Mouse (Mus musculus) retina, postnatal 7 days (tissue): ENCODE measurements around the gene Ap2s1.

Source experiments
- DNase-seq: peaks from one replicate; pipeline ENCODE4 v3.0.0-alpha.2; 2012; ENCODE audit warnings: low read depth, low spot score

The Ap2s1 gene

DNA sequence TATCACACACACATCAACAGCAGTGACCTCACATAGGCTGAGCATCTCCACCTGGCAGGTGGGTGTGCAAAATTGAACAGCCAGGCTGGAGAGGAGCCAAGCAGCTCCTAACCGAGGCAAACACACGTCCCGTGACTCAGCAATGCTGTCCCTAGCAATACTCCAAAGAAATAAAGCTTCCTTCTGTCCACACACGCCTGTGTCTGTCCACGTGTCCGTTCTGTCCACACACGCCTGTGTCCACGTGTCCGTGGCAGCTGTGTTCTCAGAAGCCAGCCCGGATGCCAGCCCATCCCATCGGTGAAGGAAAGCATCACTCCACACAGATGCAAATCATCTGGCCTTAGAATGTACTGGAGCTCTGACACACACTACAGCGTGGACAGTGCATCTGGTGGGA is 13.8 kb downstream of the Ap2s1 start:
- DNase-seq: no peak

GRCm38 (mm10) chr7:16755362-16756017 is 17.3 kb downstream of the Ap2s1 start:
- DNase-seq: no peak

DNA sequence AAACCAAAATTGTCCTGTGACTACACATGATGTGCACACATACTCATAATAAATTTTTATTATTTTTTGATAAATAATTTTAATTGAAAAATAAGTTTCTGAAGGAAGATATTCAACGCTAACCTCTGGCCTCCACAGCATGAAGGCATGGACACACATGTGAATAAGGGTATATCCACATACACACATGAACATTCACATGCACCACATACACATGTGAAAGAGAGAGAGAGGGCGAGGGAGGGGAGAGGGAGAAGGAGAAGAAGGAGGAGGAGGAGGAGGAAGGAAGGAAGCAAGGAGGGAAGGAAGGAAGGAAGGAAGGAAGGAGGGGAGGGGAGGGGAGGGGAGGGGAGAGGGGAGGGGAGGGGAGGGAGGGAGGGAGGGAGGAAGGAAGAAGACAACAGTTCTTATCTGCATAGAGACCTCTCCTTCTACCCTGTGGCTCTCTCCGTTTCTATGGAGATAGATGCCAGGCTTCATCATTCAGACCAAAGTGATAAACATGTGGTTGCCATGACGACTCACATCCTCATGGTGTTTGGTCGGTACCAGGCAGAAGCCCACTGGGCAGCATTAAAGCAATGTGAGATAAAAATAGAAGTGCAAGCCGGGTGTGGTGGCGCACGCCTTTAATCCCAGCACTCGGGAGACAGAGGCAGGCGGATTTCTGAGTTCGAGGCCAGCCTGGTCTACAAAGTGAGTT is 20.8 kb downstream of the Ap2s1 start:
- no peak for DNase-seq

GRCm38 (mm10) chr7:16760292-16760691 is 22.1 kb downstream of the Ap2s1 start:
- DNase-seq: no peak

GRCm38 (mm10) chr7:16761005-16761481 is 22.8 kb downstream of the Ap2s1 start:
- DNase-seq: no peak

GRCm38 (mm10) chr7:16761630-16762029 is 23.4 kb downstream of the Ap2s1 start:
- DNase-seq: no peak

DNA sequence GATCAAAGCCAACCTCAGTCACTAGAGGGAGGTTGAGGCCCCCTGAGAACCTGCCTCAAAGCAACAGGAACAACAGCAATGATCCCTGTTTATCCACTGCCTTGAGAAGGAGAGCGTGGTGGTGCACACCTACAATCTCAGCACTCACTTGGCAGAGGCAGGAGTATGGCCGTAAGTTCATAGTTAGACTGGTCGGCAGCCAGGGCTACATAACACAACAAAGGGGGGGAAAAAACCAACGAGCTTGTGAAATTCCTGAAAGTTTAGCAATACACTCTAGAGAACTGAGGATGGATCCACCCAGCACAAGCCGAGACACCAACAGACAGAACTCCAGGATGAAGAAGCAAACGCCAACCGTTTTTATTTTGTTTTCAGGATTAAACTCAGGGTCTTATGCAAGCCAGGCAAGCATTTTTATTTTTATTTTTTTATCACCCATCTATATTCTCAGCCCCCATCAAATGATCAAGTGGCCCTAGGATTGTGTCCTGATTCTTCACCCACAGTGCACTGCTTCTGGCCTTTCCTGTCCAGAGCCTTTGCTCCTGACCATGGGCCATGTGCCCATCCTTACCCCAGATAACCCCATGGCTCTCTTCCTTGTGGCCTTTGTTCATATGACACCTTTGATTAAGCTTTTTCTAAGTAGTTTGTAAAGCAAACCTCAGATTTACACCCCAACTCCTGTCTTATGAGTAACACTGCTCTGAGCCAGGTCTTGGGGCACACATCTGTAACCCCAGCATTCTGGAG is 25.4 kb downstream of the Ap2s1 start:
- no peak for DNase-seq

- no peak for DNase-seq
These were observed 28.2 kb downstream of the Ap2s1 start for GRCm38 (mm10) chr7:16766443-16766842.

DNA sequence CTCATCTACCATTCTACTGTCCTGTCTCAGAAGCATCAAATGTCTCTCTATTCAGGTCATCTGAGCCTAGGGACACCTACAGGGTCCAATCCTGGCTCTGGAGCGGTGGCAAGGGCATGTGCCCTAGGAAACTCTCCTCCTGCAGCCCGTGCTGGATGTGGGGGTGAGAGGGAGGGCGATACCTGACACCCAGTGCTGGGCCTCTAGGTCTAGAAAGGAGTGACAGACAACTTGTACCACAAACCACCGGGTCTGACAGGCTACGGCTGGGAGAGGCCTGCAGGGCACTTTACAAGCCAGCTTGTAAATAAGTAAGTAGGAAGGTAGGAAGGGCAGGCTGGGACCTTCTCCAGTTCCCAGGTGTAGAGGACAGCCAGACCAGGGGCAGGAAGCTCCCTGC is 37.7 kb downstream of the Ap2s1 start:
- DNase-seq: no peak

DNA sequence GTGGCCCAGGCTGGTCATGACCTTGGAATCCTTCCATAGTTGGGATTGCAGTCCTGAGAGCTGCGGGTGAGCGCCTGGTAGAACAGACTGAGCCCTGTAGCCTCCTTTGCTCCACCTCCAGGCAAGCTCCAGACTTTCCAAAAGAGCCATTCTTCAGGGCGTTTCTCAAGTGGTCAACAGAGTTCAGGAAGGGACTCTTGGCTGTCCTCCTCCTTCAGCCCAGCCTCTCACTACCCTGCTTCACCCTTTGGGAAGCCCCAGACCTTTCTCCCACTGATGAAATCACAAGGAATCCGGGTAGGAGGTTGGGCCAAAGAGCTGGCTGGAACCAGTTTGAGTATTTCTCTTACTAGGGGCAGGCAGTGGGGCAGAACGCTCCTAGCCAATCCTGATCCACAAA is 41.9 kb downstream of the Ap2s1 start:
- no peak for DNase-seq

- DNase-seq: peak; percentile 82
These were observed 42.8 kb downstream of the Ap2s1 start, which contains the start of gene Slc1a5 for GRCm38 (mm10) chr7:16780825-16781554. Gene Slc1a5, plus strand, starts transcription at chr7:16781340.

DNA sequence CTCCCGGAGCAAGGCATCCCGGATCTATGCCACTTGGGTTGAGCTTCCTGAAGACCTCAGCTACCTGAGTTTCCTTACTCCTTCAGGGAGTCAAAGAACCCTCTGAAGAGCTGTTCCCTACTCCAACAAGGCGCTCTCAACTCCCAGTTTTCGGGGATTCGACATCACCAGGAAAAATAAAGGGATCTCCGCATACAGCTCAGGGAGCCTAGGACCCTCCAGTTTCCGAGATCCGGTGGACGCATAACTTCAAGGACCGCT is 43.3 kb downstream of the Ap2s1 start:
- no peak for DNase-seq

DNA sequence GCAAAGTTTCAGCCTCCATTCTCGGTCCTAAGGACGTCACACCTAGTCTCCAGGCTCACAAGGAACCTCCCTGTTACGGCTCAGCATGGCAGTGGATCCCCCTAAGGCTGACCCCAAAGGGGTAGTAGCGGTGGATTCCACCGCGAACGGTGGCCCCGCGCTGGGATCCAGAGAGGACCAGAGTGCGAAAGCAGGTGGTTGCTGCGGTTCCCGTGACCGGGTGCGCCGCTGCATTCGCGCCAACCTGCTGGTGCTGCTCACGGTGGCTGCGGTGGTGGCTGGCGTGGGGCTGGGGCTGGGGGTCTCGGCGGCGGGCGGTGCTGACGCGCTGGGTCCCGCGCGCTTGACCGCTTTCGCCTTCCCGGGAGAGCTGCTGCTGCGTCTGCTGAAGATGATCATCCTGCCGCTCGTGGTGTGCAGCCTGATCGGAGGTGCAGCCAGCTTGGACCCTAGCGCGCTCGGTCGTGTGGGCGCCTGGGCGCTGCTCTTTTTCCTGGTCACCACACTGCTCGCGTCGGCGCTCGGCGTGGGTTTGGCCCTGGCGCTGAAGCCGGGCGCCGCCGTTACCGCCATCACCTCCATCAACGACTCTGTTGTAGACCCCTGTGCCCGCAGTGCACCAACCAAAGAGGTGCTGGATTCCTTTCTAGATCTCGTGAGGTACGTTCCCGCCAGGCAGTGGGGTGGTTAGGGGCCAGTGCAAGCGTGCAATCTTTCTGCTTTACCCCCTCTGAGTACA is 43.8 kb downstream of the Ap2s1 start:
- no peak for DNase-seq

GRCm38 (mm10) chr7:16782555-16783125 is 44.4 kb downstream of the Ap2s1 start:
- no peak for DNase-seq

DNA sequence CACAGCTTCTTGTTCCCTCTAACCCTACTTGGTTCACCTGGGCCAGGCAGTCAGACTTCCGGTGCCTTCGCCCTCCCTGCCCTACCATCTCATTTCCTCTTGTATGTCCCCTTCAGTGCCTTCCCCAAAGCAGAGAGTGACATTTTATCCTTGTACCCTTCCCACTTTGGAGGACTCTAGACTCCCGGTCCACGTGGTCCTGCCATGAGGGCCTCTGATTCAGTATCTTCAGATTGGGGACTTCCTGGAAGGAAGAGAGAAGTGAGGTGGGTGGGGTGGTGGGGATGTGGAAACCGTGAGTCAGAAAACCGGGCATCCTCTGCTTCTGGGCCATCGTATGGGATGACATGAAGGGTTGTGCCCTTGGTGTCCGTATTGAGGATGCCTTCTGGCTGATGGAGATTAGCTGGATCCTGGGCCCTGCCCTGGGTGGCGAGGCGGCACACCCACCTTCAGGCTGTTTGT is 45.0 kb downstream of the Ap2s1 start:
- no peak for DNase-seq

- DNase-seq: no peak
These were observed 45.7 kb downstream of the Ap2s1 start for GRCm38 (mm10) chr7:16783758-16784415.

DNA sequence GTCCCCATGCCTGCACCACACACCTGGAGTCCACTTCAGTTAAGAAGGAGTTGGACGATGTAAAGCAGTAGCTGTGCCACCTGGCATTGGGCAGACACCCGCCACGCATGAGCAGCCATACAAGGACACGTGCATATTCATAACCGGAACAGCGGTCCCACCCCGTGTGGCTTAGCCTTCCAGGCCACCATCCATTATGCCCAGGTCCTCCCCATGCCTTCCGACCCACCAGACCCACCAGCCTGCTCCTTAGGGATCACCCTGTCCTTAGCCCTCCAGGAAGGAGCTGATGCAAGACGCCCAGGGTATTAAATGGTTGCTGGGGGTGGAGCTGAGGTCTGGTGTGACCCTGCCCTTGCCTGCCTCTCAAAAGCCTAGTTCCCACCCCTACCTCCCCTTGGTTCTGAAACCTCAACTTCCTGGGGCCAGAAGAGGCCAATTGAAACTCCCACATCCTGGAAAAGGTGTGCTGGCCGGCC is 46.3 kb downstream of the Ap2s1 start:
- no peak for DNase-seq

DNA sequence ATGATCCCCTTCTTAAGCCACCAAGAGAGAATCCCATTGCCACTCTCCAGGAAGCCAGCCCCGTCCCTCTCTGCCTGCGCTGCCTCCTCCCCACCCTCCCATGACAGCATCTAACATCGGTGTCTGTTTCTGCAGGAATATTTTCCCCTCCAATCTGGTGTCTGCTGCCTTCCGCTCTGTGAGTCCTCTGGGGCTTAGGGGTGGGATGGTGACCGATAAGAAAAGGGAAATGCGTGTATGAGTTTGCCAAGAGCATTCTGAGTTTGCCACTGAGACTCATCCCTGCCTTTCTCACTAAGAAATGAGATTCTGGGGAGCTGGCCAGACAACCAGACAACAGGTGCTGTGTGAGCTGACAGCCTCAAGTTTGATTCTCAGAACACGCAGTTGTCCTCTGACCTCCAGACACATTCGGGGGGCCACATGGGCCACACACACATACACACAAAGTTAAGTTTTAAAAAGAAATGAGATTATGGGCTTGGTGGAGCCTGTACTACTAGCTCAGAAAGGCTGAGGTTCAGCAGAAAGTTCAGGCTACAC is 47.4 kb downstream of the Ap2s1 start:
- no peak for DNase-seq

DNA sequence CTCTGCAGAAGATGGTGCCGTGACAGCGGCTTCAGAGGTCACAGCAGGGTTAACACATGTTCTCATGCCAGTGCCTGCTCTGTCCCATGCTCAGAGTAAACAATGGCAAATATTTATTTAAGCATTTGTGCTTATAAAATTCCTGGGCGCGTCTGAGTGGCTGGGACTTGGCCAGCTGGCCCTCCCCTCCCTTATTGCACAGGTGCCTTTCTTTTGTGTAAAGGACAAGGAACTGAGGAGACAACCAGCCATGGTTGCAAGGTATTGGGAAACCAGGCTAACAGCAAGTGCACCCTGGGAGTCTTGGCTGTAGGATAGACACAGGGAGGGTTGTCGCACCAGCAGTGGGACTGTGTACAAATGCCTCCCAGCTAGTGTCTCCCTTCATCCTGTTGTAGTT is 54.1 kb downstream of the Ap2s1 start:
- no peak for DNase-seq
